Mouse (Mus musculus): ENCODE results near the gene Gng13.

Gene Gng13

DNA sequence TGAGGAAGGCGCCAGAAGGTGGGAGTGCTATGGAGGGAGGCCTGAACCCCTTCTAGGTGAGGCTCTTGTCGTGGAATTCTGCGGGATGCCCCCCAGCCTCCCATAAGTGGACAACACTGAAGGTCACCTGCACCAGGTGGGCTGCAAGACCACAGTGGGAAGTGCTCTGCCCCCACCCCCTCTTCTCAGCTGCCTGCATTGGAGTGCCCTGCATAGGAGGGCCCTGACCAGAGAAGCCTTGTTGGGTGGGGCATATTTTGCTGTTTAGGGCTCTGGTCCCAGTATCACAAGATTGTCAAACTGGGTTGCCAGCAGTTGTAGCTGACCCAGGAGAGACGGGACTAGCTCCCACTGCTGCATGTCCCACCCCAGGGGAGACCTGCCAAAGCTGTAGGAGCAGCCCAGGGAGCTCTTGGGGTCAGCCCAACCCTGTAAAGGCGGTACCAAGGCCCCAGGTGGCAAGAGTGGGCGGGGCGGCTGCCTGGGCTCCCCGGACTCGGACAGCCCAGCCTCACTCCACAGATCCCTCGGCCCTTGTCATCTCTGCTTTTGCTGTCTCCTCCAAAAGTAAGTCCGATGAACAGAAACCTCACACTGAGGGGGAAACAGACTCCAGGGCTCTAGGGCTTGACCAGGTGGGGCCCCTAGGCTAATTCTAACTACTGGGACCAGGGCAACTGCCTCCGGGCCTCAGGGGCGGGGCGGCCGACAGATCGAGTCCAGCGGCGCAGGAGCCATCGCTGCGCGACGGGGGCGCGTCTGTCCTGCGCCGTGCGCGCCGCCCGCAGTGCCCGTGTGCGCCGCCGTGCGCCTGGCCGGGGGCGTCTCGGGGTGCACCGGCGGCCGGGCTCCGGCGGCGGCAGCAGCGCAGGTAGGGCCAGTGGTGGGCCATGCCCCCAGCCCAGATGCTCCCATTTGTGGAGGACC lies at the start of gene Gng13:
Gene Gng13 (plus strand): TSS at position 461 of the 927 bp plus-strand sequence.
- no peak for DNase-seq (ENCODE audit: low spot score)

DNA sequence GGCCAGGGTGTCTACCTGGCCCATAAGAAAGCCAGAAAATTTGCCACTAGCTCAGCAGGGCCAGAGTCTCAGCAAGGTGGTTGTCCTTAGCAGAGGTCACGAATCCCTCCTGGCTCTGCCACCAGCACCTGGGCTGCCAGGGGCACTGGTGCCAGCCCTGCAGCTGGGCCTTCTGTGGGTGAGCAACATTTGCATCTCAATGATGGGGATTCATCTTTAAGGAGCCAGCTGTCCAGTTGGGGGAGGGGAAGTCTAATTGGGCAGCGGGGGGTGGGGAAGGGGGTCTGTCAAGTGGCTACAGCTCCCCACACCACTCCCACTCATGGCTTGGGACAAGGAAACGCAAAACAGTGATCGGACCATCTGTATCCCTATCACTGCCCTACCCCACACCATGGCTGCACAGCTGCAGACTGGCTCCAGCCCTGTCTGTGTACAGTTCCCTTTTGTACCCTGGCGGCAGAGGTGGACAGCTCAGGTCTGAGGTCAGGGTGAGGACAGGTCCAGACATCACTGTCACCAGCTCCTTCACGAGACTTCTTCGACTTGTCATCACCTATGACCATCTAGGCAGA lies 48.4 kb upstream of the Gng13 start:
- DNase-seq (ENCODE audit: low spot score), result no peak

- no peak for DNase-seq (ENCODE audit: low spot score)
These were observed 44.0 kb upstream of the Gng13 start for GRCm38 (mm10) chr17:25672982-25673381.

DNA sequence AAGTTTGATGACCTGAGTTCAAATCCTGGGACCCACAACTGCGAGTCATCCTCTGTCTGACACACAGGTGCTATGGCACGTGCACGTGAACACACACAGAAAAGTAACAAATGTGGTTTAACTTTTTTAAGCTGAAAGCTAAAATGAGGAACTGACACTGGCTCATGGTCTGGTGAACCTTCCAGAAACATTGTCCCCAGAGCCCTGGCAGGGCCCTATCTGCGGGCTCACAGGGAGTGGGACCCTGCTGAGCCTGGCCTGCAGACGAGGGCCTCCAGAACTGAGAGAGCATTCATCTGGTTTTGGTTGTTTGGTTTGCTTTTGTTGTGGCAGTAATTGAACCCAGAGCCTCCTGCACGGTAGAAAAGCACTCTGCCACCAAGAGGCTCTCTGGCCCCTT lies 39.0 kb upstream of the Gng13 start:
- no peak for DNase-seq (ENCODE audit: low spot score)

DNA sequence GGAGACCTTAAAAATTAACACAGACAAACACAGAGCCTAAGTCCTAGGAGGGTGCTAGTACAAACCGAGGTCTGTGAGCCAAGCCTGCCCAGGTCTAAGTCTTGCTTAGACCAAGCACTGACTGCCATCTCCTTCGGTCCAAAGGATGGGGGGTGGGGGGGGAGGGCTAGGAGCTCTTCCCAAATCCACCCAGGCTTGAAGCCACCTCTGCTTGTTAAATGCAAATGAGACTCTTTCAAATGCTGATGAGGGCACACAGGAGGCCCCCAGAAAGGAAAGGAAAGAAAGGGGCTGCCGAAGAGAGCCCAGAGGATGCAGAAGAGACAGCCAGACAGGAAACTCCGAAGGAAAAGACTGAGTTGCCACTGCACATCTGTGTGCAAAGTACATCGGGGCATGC lies 37.2 kb upstream of the Gng13 start:
- DNase-seq (ENCODE audit: low spot score), result no peak

DNA sequence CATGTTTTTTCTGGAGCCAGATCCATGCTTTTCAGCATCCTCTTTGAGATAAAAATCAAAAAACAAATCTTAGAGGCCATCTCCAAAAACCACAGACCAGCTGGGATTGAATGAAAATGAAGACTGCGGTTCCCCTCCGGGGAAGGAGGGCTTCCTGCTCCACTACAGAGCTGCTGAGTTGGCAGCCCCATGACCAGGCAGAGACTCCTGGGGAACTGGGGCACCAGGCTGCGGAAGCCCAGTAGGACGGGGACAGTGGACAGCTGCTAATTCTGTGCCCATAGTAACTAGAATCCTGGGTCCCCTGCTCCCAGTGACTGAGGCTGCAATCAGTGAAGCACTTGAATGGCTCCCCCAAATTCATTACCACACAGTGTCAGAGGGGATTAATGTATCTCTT lies 35.3 kb upstream of the Gng13 start:
- no peak for DNase-seq (ENCODE audit: low spot score)

- DNase-seq (ENCODE audit: low spot score), result no peak
These were observed 30.6 kb upstream of the Gng13 start for GRCm38 (mm10) chr17:25686323-25686722.

- no peak for DNase-seq (ENCODE audit: low spot score)
These were observed 28.0 kb upstream of the Gng13 start for GRCm38 (mm10) chr17:25688922-25689321.

DNA sequence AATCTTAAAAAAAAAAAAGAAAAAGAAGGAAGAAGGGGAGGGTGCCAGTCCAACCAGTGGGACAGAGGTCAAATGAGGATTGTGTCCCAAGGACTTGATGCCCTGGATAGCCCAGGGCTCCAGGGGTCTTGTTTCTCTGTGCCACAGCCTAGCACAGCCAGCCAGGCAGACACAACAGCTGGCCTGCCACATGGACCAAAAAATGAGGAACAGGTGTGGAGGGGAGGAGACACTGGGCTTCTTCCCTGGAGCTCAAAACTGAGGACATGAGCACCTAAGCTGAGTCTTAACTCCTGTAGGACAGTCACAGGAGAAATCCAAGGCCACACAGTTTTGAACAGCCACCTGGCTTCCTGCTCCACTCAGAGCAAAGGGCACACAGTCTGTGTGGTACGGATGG lies 20.7 kb upstream of the Gng13 start:
- DNase-seq (ENCODE audit: low spot score), result no peak

DNA sequence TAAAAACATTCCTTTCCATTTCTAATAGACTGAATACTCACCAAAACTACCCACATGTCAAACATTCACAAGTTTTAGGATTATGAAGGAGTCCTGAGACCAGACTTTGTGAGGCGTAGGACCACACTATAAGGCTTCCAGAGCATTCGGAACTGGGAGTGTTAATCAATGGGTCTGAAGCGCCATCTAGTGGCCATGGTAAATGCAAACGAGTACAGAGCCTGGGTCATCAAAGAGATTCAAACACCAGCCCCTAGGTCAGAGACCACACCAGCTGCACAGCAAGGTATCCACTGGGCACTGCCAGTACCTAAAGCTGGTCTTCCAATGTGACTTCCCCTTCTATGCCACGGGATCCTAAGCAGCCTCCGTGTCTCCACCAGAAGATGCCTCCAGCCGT lies 18.5 kb upstream of the Gng13 start:
- DNase-seq (ENCODE audit: low spot score), result peak; percentile 71

DNA sequence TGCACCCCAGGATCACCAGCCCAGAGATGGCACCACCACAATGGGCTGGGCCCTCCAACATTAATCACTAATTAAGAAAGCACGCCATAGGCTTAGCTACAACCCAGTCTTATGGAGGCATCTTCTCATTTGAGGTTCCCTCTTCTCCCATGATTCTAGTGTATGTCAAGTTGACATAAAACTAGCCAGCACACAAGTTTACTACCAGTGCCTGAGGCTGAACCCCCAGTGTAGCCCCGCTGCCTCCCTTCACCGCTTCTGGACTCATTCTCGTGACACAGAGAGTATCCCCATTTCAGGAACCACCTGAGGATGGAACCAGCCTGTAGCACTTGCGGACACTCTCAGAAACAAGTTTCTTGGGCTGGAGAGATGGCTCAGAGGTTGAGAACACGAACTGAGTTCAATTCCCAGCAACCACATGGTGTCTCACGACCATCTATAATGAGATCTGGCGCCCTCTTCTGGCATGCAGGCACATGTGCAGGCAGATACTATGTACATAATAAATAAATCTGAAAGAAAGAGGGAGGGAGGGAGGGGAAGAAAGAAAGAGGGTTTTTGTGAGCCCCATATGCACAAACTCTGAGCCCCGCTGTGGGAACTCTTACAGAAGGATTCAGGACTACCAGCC lies 16.0 kb upstream of the Gng13 start:
- no peak for DNase-seq (ENCODE audit: low spot score)

- DNase-seq (ENCODE audit: low spot score), result no peak
These were observed 7.0 kb upstream of the Gng13 start for GRCm38 (mm10) chr17:25709994-25710393.

DNA sequence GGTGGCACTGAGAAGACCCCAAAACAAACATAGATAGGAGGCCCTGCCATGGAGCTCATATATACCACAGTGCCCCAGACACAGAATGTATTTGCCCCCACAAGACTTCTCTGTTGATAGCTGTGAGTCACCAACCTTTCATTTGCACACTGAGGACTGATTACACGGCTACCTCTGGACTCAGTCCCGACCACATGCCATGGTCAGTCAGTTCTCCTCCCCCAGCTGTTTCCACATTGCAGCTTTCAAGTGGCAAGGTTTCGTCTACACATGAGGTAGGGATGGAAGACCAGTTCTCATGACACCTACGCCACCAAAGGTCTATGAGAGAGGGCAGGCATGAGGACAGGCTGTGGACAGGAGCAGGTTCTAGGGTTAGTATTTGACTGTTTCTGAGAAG lies 5.8 kb upstream of the Gng13 start:
- no peak for DNase-seq (ENCODE audit: low spot score)

DNA sequence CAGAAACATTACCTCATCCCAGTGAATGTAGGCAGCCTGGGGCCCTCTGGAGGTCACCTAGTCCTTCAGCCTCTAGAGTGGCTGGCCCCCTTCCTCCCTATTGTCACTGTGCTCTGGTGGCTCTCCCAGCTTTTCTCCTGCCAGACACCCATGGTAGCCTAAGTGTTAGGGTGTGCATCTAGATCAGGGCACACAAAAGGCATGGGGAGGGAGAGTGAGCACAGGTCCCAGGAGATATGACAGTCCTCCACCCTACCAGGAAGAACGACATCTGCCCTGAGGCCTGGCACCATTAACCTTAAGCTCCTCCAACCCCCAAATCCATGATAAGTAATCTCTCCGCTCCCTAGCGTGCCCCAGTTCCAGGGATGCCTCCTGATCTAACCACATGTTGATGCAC lies 1.3 kb upstream of the Gng13 start:
- DNase-seq (ENCODE audit: low spot score), result no peak

- DNase-seq (ENCODE audit: low spot score), result no peak
These were observed 841 bp upstream of the Gng13 start for GRCm38 (mm10) chr17:25716130-25716529.

- no peak for DNase-seq (ENCODE audit: low spot score)
These were observed 720 bp downstream of the Gng13 start for GRCm38 (mm10) chr17:25717691-25718090.

GRCm38 (mm10) chr17:25721476-25721875 lies 4.5 kb downstream of the Gng13 start:
- DNase-seq (ENCODE audit: low spot score), result no peak

DNA sequence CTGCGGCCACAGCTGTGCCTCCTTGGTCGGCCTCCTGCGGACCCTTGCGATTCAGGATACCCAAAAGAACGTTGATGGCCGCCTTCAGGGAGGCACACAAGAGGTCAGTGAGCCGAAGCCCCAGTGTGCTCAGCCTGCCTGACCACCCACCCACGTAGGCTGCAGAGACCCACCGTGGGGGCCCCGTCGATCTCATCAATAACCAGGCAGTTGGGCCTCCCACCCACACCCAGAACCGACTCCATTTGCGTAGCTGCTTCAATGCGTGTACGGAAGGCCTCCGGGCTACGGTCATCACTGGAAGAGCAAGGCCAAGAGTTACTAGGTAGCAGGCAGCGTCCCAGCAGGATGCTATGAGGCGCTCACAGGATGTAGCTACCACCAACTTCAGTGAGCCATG lies 6.5 kb downstream of the Gng13 start:
- no peak for DNase-seq (ENCODE audit: low spot score)

GRCm38 (mm10) chr17:25723919-25724318 lies 6.9 kb downstream of the Gng13 start:
- no peak for DNase-seq (ENCODE audit: low spot score)

DNA sequence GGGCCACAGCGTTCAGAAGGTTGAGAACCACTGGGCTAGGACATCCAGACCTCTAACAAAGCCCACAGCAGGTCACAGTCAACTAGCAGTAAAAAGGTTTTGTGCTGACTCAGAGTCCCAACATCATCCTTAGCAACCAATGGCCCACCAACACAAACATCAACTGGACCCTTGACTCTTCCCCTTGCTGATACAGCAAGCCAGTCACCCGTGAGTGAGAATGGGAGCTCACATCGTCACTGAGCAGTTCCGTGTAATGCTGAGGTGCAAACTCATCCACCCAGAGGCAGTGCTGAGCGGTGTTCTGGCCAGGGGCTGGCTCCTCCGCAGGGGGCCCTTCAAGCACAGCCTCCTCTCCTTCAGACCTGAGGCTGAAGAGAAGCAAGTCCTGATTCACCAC lies 8.3 kb downstream of the Gng13 start:
- DNase-seq (ENCODE audit: low spot score), result no peak

DNA sequence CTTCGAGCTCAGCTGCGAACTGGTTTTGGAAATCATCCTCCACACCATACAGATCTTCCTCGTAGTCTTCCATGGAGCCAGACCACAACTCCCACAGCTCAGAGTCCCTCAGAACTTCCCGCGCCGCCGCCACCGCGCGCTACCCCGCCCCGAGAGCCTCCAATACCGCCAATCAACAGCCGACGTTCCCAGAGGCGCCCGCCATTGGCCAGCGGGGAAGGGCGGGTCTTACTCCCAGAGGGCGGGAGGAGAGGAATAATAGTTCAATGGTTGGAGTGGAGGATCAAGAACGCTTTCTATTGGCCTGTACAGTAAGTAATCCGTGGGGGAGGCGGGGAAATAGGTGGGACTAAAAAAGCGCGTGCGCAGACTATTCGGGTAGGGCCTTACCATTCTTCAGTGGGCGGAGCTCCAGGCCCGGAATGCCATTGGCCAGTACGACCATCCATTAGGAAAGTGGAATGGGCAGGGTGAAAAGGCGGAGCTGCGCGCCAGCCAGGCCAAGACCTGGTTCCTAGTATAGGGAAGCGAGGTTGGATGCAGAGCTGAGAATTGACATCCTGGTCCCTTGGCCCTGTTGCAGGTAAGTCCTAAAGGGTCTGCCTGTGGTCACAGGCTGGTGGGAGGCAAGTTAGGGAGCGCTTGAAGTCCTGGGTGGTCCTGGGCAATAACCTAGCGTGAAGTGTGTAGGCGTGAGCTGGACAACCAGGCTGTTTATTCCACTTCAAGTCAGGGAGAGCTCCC lies 10.5 kb downstream of the Gng13 start, which contains the start of the genes Chtf18 and Rpusd1:
Gene Chtf18 (minus strand): TSS at position 155 of the 744 bp plus-strand sequence.
Gene Rpusd1 (plus strand): TSS at position 406 of the 744 bp plus-strand sequence.
- peak; percentile 100 for DNase-seq (ENCODE audit: low spot score)

DNA sequence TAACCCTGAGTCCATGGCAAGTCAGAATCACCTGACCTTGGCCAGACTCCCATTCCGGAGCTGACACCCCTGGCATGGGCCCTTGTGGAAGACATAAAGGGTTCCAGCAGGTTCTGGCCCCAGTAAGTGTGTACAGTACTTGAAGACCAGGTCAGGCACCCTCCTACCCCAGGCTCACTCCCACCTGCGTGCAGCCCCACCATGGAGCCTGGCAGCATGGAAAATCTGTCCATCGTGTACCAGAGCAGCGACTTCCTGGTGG lies 11.0 kb downstream of the Gng13 start:
- no peak for DNase-seq (ENCODE audit: low spot score)

GRCm38 (mm10) chr17:25732082-25732481 lies 15.1 kb downstream of the Gng13 start:
- DNase-seq (ENCODE audit: low spot score), result peak; percentile 85
